Mouse (Mus musculus) small intestine, adult 2 months (tissue): ENCODE results near the gene Katnal1. TPM values are rescaled to one million over a fixed set of nuclear protein-coding genes. Genes with fewer than 3 reads are reported as not detected.

Experiments
- H3K27ac ChIP-seq: fragments of 200-500 bp; 2 replicates; pipeline ENCODE4 v1.5.1; 2012; ENCODE audit warnings: low read depth, low read length, control low read depth, inconsistent platforms; ENCODE audit not compliant: insufficient read depth
- H3K27me3 ChIP-seq: fragments of 200-500 bp; 2 replicates; pipeline ENCODE4 v1.6.1; 2012; ENCODE audit warnings: mild to moderate bottlenecking, moderate library complexity, low read length, inconsistent platforms; ENCODE audit not compliant: control insufficient read depth, insufficient read depth
- H3K36me3 ChIP-seq: fragments of 200-500 bp; 2 replicates; pipeline ENCODE4 v1.6.1; 2012; ENCODE audit warnings: mild to moderate bottlenecking, low read length, control low read depth, inconsistent platforms; ENCODE audit not compliant: control insufficient read depth, insufficient read depth
- H3K4me1 ChIP-seq: fragments of 200-500 bp; 2 replicates; pipeline ENCODE4 v1.6.1; 2012; ENCODE audit warnings: low read length, inconsistent platforms, mixed read lengths; ENCODE audit not compliant: control insufficient read depth, insufficient read depth, insufficient read length
- H3K4me3 ChIP-seq: fragments of 200-500 bp; 2 replicates; pipeline ENCODE4 v1.5.1; 2012; ENCODE audit warnings: low read depth, mild to moderate bottlenecking, control low read depth, inconsistent platforms, low read length, moderate library complexity
- CTCF ChIP-seq: fragments of 200-500 bp; IDR thresholded peaks from 2 replicates; pipeline ENCODE4 v1.5.1; 2012; ENCODE audit warnings: low read depth, mild to moderate bottlenecking, control low read depth, inconsistent platforms, low read length, moderate library complexity, mixed read lengths; ENCODE audit not compliant: insufficient replicate concordance, insufficient read length; ENCODE audit errors: extremely low read depth
- POLR2A ChIP-seq: fragments of 200-500 bp; IDR thresholded peaks from 2 replicates; pipeline ENCODE4 v1.6.1; 2012; ENCODE audit warnings: low read depth, mild to moderate bottlenecking, control low read depth, inconsistent platforms, low read length, moderate library complexity
- WGBS: fragments of 180-500 bp; shearing (Covaris S2); methylation state at CpG from one replicate; pipeline ENCODE4 v1.1.7; 2018; 5-methylcytosine and 5-hydroxymethylcytosine counted together
- polyA plus RNA-seq: library from polyadenylated mRNA; depleted of rRNA; stranded (reverse); fragments of >200 nt; gene quantifications from 2 replicates; pipeline ENCODE4 v1.2.3, GENCODE M21; 2012

The Katnal1 gene
- polyA plus RNA-seq, 1 experiment, result 0.82 TPM

- H3K36me3 ChIP-seq, result no peaks in the 10 kb centered on the region
- no peak overlapping the region for H3K27ac ChIP-seq
- 83% methylated on average over 4 of the region's 4 CpGs for WGBS
- H3K27me3 ChIP-seq, result no peaks in the 10 kb centered on the region
- TF ChIP-seq POLR2A (no peak), CTCF (no peak)
- H3K4me3 ChIP-seq, result no peak overlapping the region
- peaks cover 3% of the 10 kb centered on the region; the same call in 1 of the 2 replicates for H3K4me1 ChIP-seq
Observed at GRCm38 (mm10) chr5:148910066-148910465, 19.1 kb downstream of the Katnal1 start.

- peaks cover 3% of the 10 kb centered on the region; the same call in 1 of the 2 replicates for H3K4me1 ChIP-seq
- no peak for TF ChIP-seq CTCF
- TF ChIP-seq POLR2A, result no peak
- no peaks in the 10 kb centered on the region for H3K27me3 ChIP-seq
- H3K36me3 ChIP-seq, result no peaks in the 10 kb centered on the region
- H3K27ac ChIP-seq, result no peak overlapping the region
- H3K4me3 ChIP-seq, result no peak overlapping the region
- WGBS, result 57% methylated on average over 6 of the region's 6 CpGs
Observed at GRCm38 (mm10) chr5:148909402-148909801, 19.7 kb downstream of the Katnal1 start.

- Histone ChIP-seq H3K36me3 (no peaks in the 10 kb centered on the region), H3K4me1 (peaks cover 3% of the 10 kb centered on the region; the same call in 1 of the 2 replicates), H3K27ac (no peak overlapping the region), H3K4me3 (no peak overlapping the region), H3K27me3 (no peaks in the 10 kb centered on the region)
- no peak for TF ChIP-seq POLR2A
- TF ChIP-seq CTCF, result no peak
- WGBS, result 64% methylated on average over 7 of the region's 7 CpGs
Observed at GRCm38 (mm10) chr5:148909057-148909395, 20.1 kb downstream of the Katnal1 start.

- no peak overlapping the region for H3K27ac ChIP-seq
- H3K4me3 ChIP-seq, result no peak overlapping the region
- H3K4me1 ChIP-seq, result peaks cover 3% of the 10 kb centered on the region; the same call in 1 of the 2 replicates
- H3K36me3 ChIP-seq, result no peaks in the 10 kb centered on the region
- H3K27me3 ChIP-seq, result no peaks in the 10 kb centered on the region
- TF ChIP-seq POLR2A (no peak), CTCF (no peak)
- WGBS, result 84% methylated on average over 17 of the region's 17 CpGs
Observed at GRCm38 (mm10) chr5:148908191-148909056, 20.7 kb downstream of the Katnal1 start.

GRCm38 (mm10) chr5:148906305-148906704 is 22.8 kb downstream of the Katnal1 start:
- Histone ChIP-seq H3K4me3 (no peak overlapping the region), H3K4me1 (0 out of 2 replicates have a peak, but pooled peaks cover 3% of the 10 kb centered on the region), H3K36me3 (no peaks in the 10 kb centered on the region), H3K27me3 (no peaks in the 10 kb centered on the region), H3K27ac (no peak overlapping the region)
- 77% methylated on average over 4 of the region's 4 CpGs for WGBS
- TF ChIP-seq POLR2A (no peak), CTCF (no peak)

GRCm38 (mm10) chr5:148904846-148905245 is 24.3 kb downstream of the Katnal1 start:
- H3K4me1 ChIP-seq, result 0 out of 2 replicates have a peak, but pooled peaks cover 3% of the 10 kb centered on the region
- 29% methylated on average over 6 of the region's 6 CpGs for WGBS
- no peak overlapping the region for H3K4me3 ChIP-seq
- no peaks in the 10 kb centered on the region for H3K36me3 ChIP-seq
- no peak overlapping the region for H3K27ac ChIP-seq
- H3K27me3 ChIP-seq, result no peaks in the 10 kb centered on the region
- no peak for TF ChIP-seq CTCF
- TF ChIP-seq POLR2A, result no peak

- Histone ChIP-seq H3K4me3 (no peak overlapping the region), H3K36me3 (no peaks in the 10 kb centered on the region), H3K4me1 (no peaks in the 10 kb centered on the region), H3K27me3 (no peaks in the 10 kb centered on the region), H3K27ac (no peak overlapping the region)
- no peak for TF ChIP-seq POLR2A
- TF ChIP-seq CTCF, result no peak
- 88% methylated on average over 7 of the region's 7 CpGs for WGBS
Observed at GRCm38 (mm10) chr5:148899361-148899760, 29.8 kb downstream of the Katnal1 start.

GRCm38 (mm10) chr5:148897941-148898417 is 31.1 kb downstream of the Katnal1 start:
- Histone ChIP-seq H3K27me3 (no peaks in the 10 kb centered on the region), H3K4me1 (no peaks in the 10 kb centered on the region), H3K4me3 (no peak overlapping the region), H3K36me3 (no peaks in the 10 kb centered on the region), H3K27ac (no peak overlapping the region)
- TF ChIP-seq CTCF (no peak), POLR2A (no peak)
- 80% methylated on average over 12 of the region's 12 CpGs for WGBS
